Mouse (Mus musculus): ENCODE measurements around the gene Zfp574. TPM values are rescaled to one million over a fixed set of nuclear protein-coding genes. Genes with fewer than 3 reads are reported as not detected.
"Not testable (repeated sequence)": the region's sequence is repeated elsewhere in the genome, so short reads cannot be mapped to it uniquely, and the experiment has no call there.

Zfp574 gene
- total and polyA plus RNA-seq, 2 experiments from 2014 or later = 31.5 to 33.0 TPM

DNA sequence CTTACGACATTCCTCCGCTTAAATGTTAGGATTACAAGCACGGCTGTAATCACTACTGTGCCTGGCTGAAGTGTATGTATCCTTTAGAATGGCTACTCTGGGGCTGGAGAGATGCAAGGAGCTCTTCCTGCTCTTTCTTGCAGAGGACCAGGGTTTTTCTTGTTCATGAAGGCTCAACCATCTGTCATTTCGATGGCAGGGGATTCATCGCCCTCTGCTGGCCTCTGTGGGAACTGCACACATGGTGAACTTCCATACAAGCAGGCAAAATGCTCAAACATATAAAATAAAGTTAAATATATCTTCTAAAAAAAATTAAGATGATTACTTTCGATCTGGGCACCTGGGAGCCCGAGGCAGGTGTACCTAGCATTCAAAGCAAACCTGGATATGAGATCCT is 36.5 kb upstream of the Zfp574 start:
- 54% methylated on average over 7 of the region's 7 CpGs for WGBS

GRCm38 (mm10) chr7:25041921-25042320 is 30.4 kb upstream of the Zfp574 start:
- ATAC-seq (no peak), DNase-seq (no peak)
- no peak for TF ChIP-seq CTCF (IDR thresholded peaks at IDR 0.05; ENCODE audit: low read depth)
- Histone ChIP-seq H3K9me3 (ENCODE audit: low read length) (no peaks in the 10 kb centered on the region), H3K27ac (ENCODE audit: low read depth, low read length) (no peak overlapping the region), H3K4me3 (ENCODE audit: low read depth, low read length) (no peak overlapping the region), H3K4me2 (ENCODE audit: low read depth) (no peak overlapping the region), H3K27me3 (ENCODE audit: insufficient read depth, low read length) (no peaks in the 10 kb centered on the region), H3K4me1 (ENCODE audit: insufficient read depth) (no peaks in the 10 kb centered on the region), H3K36me3 (ENCODE audit: insufficient read depth) (peaks cover 86% of the 10 kb centered on the region), H3K9ac (no peak overlapping the region)
- 95% methylated on average over 12 of the region's 12 CpGs for WGBS

More for the DNA sequence above, 36.5 kb upstream of the Zfp574 start:
- H3K27me3 ChIP-seq (ENCODE audit: insufficient read depth, low read length) = no peaks in the 10 kb centered on the region
- H3K36me3 ChIP-seq (ENCODE audit: insufficient read depth) = peaks cover 67% of the 10 kb centered on the region
- H3K4me1 ChIP-seq (ENCODE audit: insufficient read depth) = no peaks in the 10 kb centered on the region
- TF ChIP-seq CTCF (IDR thresholded peaks at IDR 0.05; ENCODE audit: low read depth) = peak; percentile 93
- H3K4me3 ChIP-seq (ENCODE audit: low read depth, low read length) = no peak overlapping the region
- H3K27ac ChIP-seq (ENCODE audit: low read depth, low read length) = peak overlapping the region; percentile 66; the same call in 1 of the 2 replicates
- ATAC-seq (peak; percentile 42; the same call in 1 of the 2 replicates), DNase-seq (peak; percentile 92)
- no peak overlapping the region for H3K4me2 ChIP-seq (ENCODE audit: low read depth)
- no peak overlapping the region for H3K9ac ChIP-seq
- no peaks in the 10 kb centered on the region for H3K9me3 ChIP-seq (ENCODE audit: low read length)

GRCm38 (mm10) chr7:25044599-25044998 is 27.8 kb upstream of the Zfp574 start:
- WGBS = 96% methylated on average over 7 of the region's 7 CpGs
- H3K9ac ChIP-seq; H3K4me1 ChIP-seq (ENCODE audit: insufficient read depth); H3K4me2 ChIP-seq (ENCODE audit: low read depth); H3K27ac ChIP-seq (ENCODE audit: low read depth, low read length); H3K27me3 ChIP-seq (ENCODE audit: insufficient read depth, low read length); H3K4me3 ChIP-seq (ENCODE audit: low read depth, low read length); ATAC-seq; DNase-seq; H3K9me3 ChIP-seq (ENCODE audit: low read length): not testable (repeated sequence)
- H3K36me3 ChIP-seq (ENCODE audit: insufficient read depth) = peaks cover 89% of the 10 kb centered on the region

GRCm38 (mm10) chr7:25047363-25047762 is 25.0 kb upstream of the Zfp574 start:
- no peak for TF ChIP-seq CTCF (IDR thresholded peaks at IDR 0.05; ENCODE audit: low read depth)
- H3K4me2 ChIP-seq (ENCODE audit: low read depth) = no peak overlapping the region
- peaks cover 73% of the 10 kb centered on the region for H3K36me3 ChIP-seq (ENCODE audit: insufficient read depth)
- DNase-seq (peak; percentile 31), ATAC-seq (peak; percentile 51; the same call in 1 of the 2 replicates)
- 53% methylated on average over 8 of the region's 8 CpGs for WGBS
- H3K9ac ChIP-seq = no peak overlapping the region
- no peaks in the 10 kb centered on the region for H3K4me1 ChIP-seq (ENCODE audit: insufficient read depth)
- H3K27ac ChIP-seq (ENCODE audit: low read depth, low read length) = no peak overlapping the region
- no peaks in the 10 kb centered on the region for H3K27me3 ChIP-seq (ENCODE audit: insufficient read depth, low read length)
- no peaks in the 10 kb centered on the region for H3K9me3 ChIP-seq (ENCODE audit: low read length)
- no peak overlapping the region for H3K4me3 ChIP-seq (ENCODE audit: low read depth, low read length)

DNA sequence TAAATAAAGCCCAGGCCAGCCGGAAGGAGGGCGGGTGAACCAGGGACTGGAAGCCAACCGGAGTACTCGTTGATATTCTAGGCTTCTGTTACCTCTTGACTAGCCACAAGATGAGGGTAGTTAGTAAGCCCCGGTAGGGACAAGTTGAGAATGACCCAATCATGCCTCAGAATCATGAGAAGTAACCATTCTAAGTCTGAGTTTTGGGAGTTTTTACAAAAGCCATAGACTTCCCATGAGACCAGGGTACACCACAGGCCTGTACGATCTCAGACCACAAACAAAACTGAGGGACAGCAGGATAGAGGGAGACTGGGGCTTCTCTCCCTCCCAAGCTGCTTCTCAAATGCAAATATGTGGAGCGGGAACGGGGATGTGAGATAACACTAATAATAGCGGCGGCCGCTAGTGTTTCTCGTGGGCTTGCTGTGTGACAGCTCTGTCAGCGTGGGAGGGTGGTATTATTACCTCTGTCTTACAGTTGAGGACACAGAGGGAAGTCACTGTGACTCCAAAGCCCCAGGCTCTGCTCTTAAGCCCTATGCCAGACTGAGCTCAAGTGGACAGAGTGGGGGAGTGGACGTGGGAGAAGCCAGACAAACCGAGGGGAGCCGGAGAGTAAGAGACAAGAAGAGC is 23.0 kb upstream of the Zfp574 start:
- DNase-seq = no peak
- H3K9ac ChIP-seq = no peak overlapping the region
- WGBS = 83% methylated on average over 16 of the region's 16 CpGs
- no peak for TF ChIP-seq CTCF (IDR thresholded peaks at IDR 0.05; ENCODE audit: low read depth)
- no peak overlapping the region for H3K4me2 ChIP-seq (ENCODE audit: low read depth)
- no peaks in the 10 kb centered on the region for H3K9me3 ChIP-seq (ENCODE audit: low read length)
- peak overlapping the region; percentile 35; the same call in 1 of the 2 replicates for H3K27ac ChIP-seq (ENCODE audit: low read depth, low read length)
- H3K36me3 ChIP-seq (ENCODE audit: insufficient read depth) = peaks cover 71% of the 10 kb centered on the region
- ATAC-seq = no peak
- no peaks in the 10 kb centered on the region for H3K27me3 ChIP-seq (ENCODE audit: insufficient read depth, low read length)
- no peaks in the 10 kb centered on the region for H3K4me1 ChIP-seq (ENCODE audit: insufficient read depth)
- H3K4me3 ChIP-seq (ENCODE audit: low read depth, low read length) = no peak overlapping the region

DNA sequence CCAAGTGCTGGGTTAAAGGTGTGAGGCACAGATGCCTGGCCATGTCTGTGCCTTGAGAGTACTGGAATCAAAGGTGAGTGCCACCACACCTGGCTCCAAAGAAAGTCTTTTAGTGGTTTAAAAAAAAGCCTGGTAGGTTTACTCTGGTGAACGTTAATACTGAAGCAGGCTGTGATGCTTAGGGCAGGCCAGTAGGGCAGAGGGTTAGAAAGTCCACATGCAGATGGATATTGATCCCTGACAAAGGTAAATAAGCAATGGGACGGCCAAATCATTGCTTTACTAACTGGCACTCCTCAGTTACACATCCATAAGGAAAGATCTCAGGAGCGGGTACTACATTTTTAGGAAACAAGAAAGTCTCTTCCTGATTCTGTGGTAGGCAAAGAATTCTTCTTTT is 19.8 kb upstream of the Zfp574 start:
- Histone ChIP-seq H3K4me2 (ENCODE audit: low read depth) (no peak overlapping the region), H3K4me1 (ENCODE audit: insufficient read depth) (no peaks in the 10 kb centered on the region), H3K9me3 (ENCODE audit: low read length) (no peaks in the 10 kb centered on the region), H3K36me3 (ENCODE audit: insufficient read depth) (peaks cover 75% of the 10 kb centered on the region), H3K27me3 (ENCODE audit: insufficient read depth, low read length) (no peaks in the 10 kb centered on the region), H3K9ac (no peak overlapping the region), H3K4me3 (ENCODE audit: low read depth, low read length) (no peak overlapping the region), H3K27ac (ENCODE audit: low read depth, low read length) (no peak overlapping the region)
- no peak for TF ChIP-seq CTCF (IDR thresholded peaks at IDR 0.05; ENCODE audit: low read depth)
- no peak for DNase-seq
- 90% methylated on average over 3 of the region's 3 CpGs for WGBS
- ATAC-seq = no peak

DNA sequence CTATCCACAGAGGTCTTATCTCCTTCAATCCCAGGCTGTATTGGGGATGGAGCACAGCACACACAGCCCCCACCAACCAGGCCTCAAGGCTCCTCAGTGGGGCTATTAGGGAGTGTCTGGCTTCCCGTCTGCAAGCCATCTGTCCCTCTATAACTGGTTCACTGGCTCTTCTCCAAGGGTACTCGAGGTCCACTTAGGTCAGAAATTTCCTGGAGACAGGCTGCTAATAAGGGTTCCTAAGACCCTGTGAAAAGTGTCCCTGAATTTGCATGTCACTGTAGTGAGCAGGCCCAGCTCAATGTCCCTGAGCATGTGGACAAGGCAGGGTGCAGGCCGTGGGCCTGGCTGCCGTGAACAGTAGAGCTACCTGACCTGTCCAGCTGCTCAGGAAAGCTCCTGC is 15.4 kb upstream of the Zfp574 start:
- TF ChIP-seq CTCF (IDR thresholded peaks at IDR 0.05; ENCODE audit: low read depth) = no peak
- DNase-seq (no peak), ATAC-seq (no peak)
- no peak overlapping the region for H3K4me3 ChIP-seq (ENCODE audit: low read depth, low read length)
- H3K9me3 ChIP-seq (ENCODE audit: low read length) = no peaks in the 10 kb centered on the region
- no peak overlapping the region for H3K9ac ChIP-seq
- WGBS = 66% methylated on average over 4 of the region's 4 CpGs
- no peak overlapping the region for H3K27ac ChIP-seq (ENCODE audit: low read depth, low read length)
- peaks cover 89% of the 10 kb centered on the region for H3K36me3 ChIP-seq (ENCODE audit: insufficient read depth)
- no peak overlapping the region for H3K4me2 ChIP-seq (ENCODE audit: low read depth)
- no peaks in the 10 kb centered on the region for H3K4me1 ChIP-seq (ENCODE audit: insufficient read depth)
- no peaks in the 10 kb centered on the region for H3K27me3 ChIP-seq (ENCODE audit: insufficient read depth, low read length)
